Mouse (Mus musculus): ENCODE measurements around the gene Trim9.

Trim9 gene

DNA sequence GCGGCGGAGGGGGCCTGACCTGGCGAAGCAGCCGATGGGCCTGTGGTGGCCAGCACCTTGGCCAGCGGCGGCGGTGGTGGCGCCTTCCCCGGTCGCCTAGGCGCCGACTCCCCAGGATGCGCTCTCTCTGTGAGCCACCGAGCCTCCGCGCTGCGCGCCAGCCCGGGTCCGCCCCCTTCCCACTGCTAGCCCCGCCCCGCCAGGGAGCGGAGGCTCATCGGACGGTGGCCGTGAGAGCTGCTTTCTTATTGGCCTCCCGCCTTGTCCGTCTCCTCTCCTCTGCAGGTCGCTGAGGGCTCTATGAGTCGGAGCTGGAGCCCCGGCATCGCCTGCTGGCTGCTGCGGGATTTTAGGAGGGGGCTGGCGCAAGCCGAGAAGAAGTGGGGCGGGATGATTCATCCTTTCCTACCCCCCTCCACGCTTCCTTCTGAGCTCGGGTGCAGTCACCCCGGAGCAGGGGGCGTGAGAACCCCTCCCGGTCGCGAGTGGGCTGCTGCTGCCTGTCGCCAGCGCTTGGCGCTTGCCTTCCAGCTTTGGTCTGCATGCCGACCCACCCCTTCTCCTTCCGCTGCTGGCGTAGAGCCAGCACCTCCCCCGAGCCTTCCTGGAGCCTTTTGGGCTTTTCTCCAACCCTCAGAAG, at the start of gene Trim9:
Trim9 (minus strand) TSS at position 413 of the 640 bp plus-strand sequence.
- peak; percentile 74 for DNase-seq (ENCODE audit: low read depth)

DNA sequence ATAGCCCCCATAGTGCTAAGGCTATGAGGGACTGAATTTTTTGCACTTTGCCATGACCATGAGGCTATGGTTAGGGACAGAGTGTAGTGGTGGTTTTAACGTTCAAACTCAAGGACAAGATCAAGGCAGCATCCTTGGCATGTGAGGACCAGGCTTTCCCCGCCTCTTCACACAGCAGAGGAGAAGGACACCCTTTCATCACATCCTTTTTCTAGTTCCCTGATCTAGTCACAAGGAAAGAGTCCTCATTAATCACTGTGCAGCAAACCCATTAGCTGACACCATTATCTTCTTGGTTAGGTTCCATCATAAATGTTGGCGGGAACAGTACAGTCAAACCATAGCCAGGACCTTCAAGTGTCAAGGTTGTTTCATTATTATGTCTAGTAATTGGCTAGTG, 47.6 kb upstream of the Trim9 start:
- no peak for DNase-seq (ENCODE audit: low read depth)

DNA sequence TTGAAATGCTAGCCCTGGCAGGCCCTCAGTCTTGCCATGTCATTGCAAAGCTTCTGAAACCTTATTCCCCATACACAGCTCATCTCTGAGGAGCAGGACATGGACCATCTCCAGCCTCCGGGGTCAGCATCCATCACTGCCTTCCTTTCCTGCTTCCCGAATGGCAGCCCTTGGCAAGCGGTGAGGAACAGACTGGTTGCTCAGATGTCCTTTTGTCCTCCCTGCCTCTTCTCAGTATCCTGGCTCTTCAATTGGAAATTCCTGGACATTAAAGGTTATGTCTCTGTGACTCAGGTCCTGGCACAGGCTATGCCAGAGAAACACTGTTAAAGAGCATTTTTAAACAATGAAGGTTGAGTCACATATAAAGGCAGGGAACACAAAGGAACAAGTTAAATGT, 43.8 kb upstream of the Trim9 start:
- no peak for DNase-seq (ENCODE audit: low read depth)

DNA sequence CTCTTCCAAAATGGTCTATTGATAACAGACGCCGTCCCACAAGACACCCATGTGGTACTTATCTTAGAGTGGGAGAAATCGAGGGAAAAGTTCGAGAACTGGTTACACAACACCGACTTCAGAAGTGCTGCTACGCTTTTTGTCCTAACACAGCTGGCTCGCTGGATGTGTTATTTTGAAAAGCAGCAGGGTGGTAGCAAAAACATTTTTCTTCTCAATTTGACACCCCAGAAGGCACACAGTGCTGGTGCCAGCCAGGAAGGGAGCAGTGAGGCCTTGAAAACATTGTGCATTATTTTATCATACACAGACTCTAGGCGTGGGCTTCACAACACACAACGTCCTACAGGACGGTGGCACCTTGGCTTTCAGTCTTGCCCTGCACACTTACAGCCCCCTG, 27.6 kb upstream of the Trim9 start:
- no peak for DNase-seq (ENCODE audit: low read depth)

DNA sequence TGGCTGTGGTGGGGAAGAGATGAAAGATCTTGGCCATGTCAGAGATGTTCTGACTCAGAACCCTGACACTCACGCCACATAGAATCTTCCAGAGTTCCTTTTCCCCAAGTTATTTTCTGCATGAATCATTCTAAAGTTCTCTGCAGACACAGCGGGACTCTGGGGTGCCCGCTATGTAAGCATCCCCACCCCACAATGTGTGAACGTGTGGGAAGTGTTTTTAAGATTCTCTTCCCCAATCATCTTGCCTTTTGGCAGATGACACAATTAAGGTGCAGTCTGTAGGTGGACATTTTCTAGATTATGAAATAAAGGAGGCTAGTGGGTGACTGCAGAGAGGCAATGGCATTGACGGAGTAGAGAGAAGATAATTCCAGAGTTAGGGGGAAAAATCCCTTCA, 25.5 kb upstream of the Trim9 start:
- no peak for DNase-seq (ENCODE audit: low read depth)

DNA sequence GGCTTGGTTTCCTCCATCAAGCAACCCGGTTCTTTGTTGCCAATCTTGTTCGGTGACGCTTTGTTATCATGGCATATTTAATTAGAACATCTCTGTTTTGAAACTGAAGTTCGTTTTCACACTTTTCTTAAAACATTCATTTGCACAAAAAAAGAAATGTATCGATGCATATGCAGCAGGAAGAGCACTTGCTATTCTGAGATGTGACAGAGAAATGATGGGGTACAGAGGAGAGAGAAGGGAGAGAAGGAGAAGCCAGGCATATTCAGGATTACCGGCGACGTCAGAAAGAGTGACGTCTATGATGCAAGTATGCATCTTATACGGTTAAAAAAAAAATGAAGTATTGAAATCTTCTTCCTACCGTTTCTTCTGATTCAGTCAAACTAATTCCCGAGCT, 21.9 kb upstream of the Trim9 start:
- DNase-seq (ENCODE audit: low read depth), result no peak

DNA sequence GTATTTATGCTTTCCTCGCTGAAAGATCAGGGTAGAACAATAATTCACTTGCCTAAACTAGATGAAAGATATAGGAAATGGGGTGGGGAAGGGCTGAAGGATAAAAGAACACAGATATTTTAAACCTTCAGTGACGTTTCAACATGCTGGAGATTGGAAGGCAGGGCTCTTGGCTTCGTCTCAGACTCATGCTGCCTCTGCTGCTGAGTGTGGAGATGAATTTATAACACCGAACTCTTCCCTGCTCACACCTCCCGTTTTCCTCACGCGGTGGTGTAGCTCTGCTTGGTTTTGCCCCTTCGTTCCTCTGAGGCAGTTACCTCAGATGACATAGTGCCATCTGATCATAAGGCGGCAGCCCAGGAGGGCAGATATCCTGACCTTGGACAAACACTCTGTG, 21.4 kb upstream of the Trim9 start:
- DNase-seq (ENCODE audit: low read depth), result no peak

DNA sequence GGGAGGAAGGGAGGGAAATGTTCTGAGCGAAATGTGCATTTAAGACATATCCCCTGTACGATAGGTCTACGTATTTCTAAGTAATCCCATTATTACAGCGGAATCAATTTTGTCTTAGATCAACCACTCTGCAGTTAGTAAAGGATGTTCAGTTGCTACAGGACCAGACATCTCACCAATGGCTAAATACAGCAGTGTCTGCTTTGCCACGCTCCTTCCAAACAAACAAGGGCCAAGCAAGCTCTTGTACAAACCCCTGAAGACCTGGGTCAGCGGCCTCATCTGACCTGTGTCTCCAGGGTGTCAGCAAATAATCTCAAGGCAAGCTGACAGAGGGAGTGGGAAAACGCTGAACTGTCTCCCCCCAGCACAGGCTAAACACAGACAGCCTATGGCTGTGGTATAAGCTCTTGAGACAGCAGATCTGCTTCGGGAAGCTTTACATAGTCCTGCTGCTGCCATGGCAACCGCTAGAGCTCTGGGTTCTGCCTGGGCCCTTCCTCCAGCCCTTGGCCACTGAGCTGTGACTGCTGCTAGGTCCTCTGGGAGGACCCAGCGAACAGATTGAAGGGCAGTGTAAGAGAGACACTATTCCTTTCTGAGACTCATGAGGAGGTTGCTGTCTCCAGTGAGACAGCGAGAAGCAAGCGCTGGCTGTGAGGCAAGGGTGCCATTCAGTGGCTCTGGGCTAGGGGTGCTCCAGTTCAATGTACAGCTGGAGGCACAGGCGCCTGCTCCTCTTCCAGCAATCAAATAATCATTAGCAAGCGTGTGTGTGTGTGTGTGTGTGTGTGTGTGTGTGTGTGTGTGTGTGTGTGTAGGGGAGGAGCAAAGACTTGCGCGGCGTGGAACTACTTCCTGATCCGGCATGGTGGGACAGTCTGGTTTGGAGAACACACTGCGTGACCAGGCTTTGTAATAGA, 20.2 kb upstream of the Trim9 start:
- no peak for DNase-seq (ENCODE audit: low read depth)

DNA sequence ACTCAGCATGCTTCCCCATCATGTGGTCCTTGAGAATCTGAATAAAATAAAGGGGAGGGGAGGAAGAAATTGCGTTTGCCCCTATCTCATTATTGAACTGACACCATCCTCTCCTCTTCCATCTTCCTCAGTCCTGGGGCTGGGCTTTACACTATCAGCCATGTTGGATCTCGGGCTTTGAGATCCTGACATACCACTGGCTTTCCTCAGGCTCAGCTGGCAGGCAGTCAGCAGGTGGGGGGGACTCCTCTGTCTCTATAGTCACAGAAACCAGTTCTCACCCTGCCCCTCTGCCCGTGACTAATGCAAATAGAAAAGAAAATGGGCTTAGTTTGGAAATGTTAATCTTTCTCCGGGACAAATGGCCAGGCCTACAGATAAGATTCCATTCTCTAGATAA, 15.6 kb upstream of the Trim9 start:
- DNase-seq (ENCODE audit: low read depth), result no peak

DNA sequence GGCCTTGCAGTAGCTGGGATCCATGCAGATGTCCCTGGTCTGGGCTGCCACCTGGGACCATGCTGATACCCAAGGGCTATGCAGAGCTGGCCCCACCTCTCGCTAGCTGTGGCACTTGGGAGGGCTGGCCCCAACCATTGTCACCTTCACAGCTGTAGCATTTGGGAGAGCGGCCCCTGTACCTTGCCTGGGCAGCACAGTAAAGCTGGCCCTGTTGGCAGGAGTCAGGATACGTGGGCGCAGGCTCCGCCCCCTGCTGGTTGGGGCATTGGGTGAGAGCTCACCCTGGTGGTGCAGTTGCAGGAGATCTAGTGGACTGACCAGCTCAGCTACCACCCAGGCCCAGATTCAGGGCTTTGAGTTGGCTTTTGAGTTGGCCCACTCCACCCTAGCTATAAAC, 12.9 kb upstream of the Trim9 start:
- DNase-seq (ENCODE audit: low read depth), result no peak

DNA sequence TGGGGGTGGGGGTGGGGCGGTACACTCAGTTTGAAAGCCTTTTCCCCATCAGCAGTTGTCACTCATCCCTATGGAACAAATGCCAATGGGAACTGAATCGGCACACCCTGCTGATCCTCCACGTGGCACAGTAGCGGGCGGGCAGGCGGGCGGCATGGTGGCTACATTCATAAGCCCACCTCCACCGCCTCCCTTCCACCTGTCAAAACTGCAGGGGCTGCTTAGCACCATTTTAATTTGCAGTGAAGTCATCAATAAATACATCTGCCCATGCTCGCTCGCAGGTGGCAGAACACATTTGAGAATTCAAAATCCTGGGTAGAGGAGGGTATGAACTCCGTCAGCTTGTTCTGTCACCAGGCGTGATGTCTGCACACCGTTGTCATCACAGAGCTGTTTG, 12.0 kb upstream of the Trim9 start:
- DNase-seq (ENCODE audit: low read depth), result no peak

DNA sequence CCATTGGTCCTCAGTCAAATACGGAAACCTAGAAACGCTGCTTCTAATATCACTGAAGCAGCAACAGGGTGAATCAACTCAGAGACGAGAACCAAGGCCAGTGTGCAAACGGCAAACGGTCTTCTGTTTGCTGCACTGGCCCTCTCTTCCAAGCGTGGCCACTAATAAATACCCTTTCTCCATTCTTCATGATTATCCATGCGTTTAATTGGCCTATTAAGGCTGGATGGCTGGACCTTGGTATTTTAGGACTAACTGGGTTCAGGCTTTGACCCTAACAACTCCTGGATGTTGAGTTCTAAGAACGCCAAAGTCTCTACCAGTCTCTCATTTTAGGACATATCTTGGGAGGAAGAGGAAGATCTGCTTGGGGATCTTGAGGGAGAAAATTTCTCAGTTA, 7.5 kb upstream of the Trim9 start:
- DNase-seq (ENCODE audit: low read depth), result no peak

DNA sequence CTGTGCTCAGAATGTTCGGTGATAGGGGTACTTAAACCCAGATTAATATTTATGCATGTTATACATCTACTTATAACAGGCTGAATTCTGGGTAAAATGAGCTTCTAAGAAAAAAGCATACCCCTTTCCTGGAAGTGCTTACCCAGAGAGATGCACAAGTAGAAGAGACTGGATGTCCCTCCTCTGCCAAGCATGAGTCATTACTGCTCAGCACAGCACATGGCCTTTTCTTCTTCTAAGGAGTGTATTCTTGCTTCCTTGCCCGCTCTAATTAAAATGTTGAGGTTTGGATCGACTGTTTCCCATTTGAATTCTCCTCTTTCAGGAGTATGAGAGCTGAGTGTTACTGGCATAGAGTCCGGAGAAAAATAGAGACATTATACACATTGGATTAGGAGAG, 3.1 kb upstream of the Trim9 start:
- DNase-seq (ENCODE audit: low read depth), result no peak

DNA sequence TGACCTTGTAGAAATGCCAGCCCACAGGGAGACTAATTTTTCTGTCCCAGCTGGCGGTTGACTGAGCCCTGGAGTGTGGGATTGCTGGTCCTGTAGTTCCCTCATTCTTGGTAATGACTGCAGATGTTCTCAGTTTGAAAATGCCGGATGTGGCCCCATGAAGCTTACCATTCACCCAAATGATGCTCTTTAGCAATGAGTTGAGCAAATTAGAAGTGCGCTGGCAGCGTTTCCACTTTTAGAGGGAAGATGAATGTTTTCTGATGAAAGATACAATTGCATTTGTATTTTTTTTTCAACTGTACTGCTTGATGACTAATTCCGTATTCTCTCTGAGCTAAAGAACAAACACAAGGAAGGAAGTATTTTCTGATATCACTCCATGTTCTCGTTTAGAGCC, 2.4 kb upstream of the Trim9 start:
- no peak for DNase-seq (ENCODE audit: low read depth)

DNA sequence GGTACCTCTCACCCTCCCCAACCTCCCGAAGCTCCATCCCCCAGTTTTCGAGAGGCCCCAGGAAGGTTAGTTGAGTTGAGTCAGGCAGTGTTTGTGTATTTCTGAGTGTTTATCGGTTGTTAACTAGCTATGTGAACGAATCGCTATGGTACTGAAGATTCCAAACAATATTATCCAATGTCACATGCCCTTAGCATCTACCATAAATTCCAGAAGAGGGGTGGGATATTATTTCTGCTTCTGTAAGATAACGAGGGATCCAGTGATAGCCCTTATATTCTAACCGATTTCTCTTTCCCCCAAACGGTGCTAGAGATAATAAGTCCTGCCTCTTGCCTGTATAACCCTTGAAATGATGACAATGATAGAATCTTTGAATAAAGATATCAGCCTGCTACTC, 612 bp upstream of the Trim9 start:
- DNase-seq (ENCODE audit: low read depth), result no peak

DNA sequence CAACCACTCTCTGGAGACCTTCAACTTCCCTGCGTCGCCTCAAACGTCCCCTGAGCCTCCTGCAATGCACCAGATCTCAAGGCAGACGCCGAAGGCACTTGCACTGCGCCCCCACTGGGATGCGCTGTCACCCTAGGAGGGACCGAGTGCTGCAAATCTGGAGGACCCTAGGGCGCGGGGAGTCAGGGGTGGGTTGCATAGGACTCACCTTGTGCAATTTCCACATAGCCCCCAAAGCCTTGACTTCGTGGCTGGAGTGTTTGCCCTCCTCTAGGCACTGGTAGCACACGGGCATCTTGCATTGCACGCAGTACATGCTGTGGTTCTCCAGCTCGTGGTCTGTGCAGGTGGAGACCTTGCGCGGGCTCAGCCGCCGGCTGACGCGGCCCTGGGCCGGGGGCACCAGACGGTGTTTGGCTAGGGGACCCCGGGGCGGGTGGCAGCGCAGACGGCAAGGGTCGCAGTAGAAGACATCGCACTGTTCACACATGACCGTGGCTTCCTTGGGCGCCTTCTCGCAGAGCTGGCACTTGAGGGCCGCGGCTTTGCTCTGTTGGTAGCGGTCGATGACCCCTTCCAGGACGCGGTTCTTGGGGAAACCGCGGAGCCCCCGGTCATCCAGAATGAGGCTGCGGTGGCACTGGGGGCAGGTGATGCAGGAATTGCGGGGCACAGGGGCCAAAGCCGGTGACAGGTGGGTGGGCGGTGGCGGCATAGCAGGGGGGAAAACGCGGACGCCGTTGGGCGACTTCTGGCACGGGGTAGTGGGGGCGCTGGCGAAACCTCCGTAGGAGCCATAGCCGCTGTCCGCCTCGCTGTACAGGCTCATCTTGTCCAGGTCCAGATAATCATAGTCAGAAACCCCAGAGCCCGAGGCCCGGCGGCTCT, 1.0 kb downstream of the Trim9 start:
- DNase-seq (ENCODE audit: low read depth), result no peak

DNA sequence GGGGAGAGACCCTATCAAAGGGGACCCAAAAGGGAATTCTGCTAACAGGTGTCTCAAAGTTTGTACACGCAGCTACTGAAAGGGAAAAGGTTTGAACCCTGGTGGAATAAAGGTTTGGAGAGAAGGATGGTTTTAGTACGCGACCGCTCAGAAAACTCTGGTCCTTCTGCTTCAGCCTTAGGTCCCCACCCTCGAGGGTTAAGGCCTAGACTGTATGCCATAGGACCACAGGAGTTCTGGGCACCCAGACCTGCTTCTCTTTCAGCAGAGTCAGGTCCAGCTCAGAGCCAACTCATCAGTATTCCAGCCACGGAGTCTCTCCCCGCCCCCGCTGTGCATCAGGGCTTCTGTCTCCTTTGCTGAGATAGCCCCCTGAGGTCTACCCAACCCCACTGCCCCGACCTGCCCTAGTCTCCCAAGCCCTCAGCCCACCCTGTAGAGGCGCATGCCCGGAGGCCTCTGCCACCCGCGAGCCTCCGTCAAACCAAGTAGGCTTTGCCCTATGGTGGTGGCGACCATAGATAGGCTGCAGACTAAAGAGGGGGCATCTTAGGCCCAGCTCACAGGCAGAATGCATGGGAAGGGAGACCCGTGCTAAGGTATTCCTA, 1.8 kb downstream of the Trim9 start:
- DNase-seq (ENCODE audit: low read depth), result no peak

DNA sequence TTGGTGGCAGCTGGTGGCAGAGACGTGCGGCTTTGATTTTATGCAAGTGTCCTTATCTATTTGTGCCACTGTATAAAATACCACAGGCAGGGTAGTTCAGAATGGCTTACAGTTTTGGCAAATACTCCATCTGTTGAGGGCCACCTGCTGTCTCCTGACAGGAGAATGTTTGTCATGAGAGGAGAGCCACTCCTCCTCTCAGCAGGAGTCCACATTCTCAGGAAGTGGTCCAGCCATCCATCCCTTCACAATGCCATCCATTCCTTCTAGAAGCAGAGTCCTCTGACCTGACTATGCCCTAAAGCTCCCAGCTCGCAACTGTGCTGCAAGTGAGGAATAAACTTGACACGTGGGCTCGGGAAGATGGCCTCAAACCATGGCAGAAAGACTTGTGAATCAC, 12.2 kb downstream of the Trim9 start:
- DNase-seq (ENCODE audit: low read depth), result no peak

DNA sequence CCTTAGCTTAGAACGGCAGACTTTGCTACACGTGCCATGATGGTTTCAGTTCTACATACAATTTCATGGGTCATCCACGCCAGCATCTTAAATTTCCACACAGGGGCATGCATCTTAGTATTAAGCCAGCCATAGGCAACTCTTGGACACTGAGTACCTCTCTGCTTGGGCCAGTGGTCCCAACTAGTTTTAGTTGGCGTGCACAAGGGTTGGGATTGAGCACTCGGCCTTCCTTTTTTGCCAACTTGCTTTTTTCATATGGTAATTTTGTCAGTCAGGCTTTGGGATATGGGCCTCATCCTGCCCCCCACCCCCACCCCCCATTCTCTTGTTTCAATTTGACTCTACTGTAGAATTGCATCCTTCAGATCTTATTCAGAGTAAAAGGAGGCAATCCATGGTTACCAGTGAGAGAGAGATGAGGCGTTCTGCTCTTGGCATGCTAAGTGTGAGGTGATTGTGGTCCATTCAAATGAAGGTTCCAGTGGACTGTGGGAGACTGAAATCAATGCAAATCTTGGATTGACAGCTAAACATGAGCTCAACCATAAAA, 14.1 kb downstream of the Trim9 start:
- no peak for DNase-seq (ENCODE audit: low read depth)

DNA sequence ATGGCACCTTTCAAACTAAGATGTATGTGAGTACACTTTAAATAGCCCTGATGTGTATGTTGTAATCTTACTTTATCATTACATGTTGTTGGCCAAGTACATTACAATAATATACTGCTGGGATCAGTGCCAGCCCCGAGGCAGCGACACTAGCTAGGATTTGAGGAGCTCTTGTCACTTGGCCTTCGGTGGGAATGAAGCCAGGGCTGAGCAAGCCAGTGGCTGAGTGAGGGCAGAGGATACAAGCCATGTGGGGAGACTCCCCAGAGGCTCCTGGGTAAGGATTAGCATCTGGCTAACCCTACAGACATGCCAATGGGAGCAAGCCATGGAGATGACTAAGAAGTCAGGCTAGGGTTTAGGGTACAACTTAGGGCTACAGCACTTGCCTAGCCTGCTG, 18.4 kb downstream of the Trim9 start:
- DNase-seq (ENCODE audit: low read depth), result no peak

DNA sequence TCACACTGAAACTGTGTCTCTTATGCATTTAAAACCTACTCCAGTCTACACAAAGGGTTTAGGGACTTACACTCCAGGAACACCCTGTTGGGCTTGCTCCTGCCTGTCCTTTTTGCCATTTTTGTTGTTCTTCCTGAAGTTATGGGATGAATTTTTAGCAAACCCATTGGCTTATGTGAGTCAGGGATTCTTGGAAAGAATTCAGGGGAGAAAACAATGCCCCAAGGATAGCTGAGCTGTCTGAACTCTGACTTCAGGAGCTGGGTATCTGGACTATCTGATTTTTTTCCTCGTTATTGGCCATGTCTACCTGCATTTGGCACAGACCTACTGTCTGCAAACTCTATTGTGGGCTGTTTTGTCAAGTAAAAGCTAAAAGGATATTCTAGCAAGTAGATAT, 20.5 kb downstream of the Trim9 start:
- DNase-seq (ENCODE audit: low read depth), result no peak

DNA sequence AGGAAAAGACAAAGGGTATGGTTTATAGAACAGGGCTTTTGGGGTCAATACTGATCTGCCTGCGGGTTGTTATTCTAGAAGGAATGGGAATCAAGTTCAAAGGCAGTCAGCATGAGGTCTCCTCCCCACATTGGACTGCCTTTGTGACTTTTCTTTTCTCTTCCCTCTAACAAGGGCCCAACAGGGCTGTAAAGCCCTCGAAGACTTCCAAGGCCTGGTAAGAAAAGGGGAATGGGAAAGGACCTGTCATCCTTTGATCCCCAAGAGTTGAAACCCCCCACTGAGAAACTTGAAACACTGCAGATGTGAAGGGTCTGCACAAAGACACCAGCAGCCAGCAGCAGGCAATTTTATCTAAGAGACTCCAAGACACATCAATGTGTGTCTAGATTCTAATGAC, 21.0 kb downstream of the Trim9 start:
- no peak for DNase-seq (ENCODE audit: low read depth)
